Mouse (Mus musculus) spleen, adult 2 months (tissue): ENCODE results near the gene Thada. TPM values are rescaled to one million over a fixed set of nuclear protein-coding genes. Genes with fewer than 3 reads are reported as not detected.

ENCODE experiments used
- DNase-seq, 2 experiments: peaks; one replicate each; pipeline versions ENCODE4 v3.0.0 to v3.0.0-alpha.2; 2012 to 2021; ENCODE audit warnings: low spot score in 2 of 2, low read depth in 1 of 2
- H3K27ac ChIP-seq: fragments of 200-500 bp; 2 replicates; pipeline ENCODE4 v1.5.1; 2012; ENCODE audit warnings: low read length, inconsistent platforms; ENCODE audit not compliant: insufficient read depth
- H3K27me3 ChIP-seq: fragments of 200-500 bp; 2 replicates; pipeline ENCODE4 v1.6.1; 2012; ENCODE audit warnings: mild to moderate bottlenecking, moderate library complexity, low read length, inconsistent platforms; ENCODE audit not compliant: control insufficient read depth, insufficient read depth
- H3K36me3 ChIP-seq: fragments of 200-500 bp; 2 replicates; pipeline ENCODE4 v1.6.1; 2012; ENCODE audit warnings: mild to moderate bottlenecking, low read length, inconsistent platforms; ENCODE audit not compliant: control insufficient read depth, insufficient read depth
- H3K4me1 ChIP-seq: fragments of 200-500 bp; 2 replicates; pipeline ENCODE4 v1.6.1; 2011; ENCODE audit warnings: inconsistent platforms; ENCODE audit not compliant: control insufficient read depth, insufficient read depth, insufficient read length
- H3K4me3 ChIP-seq: fragments of 200-500 bp; 2 replicates; pipeline ENCODE4 v1.5.1; 2011; ENCODE audit warnings: mild to moderate bottlenecking, inconsistent platforms; ENCODE audit not compliant: insufficient read depth, insufficient read length; ENCODE audit errors: extremely low read depth
- CTCF ChIP-seq: fragments of 200-500 bp; IDR thresholded peaks from 2 replicates; pipeline ENCODE4 v1.5.1; 2011; ENCODE audit warnings: mild to moderate bottlenecking, inconsistent platforms; ENCODE audit not compliant: insufficient read depth, insufficient read length, insufficient replicate concordance; ENCODE audit errors: extremely low read depth
- POLR2A ChIP-seq: fragments of 200-500 bp; IDR thresholded peaks from 2 replicates; pipeline ENCODE4 v1.6.1; 2011; ENCODE audit warnings: low read depth, low read length, inconsistent platforms
- WGBS: fragments of 180-500 bp; shearing (Covaris S2); methylation state at CpG from one replicate; pipeline ENCODE4 v1.1.7; 2018; 5-methylcytosine and 5-hydroxymethylcytosine counted together
- polyA plus RNA-seq: library from polyadenylated mRNA; depleted of rRNA; stranded (reverse); fragments of >200 nt; gene quantifications from 2 replicates; pipeline ENCODE4 v1.2.3, GENCODE M21; 2012

Gene Thada
- polyA plus RNA-seq, 1 experiment = 17.2 TPM

- TF ChIP-seq CTCF = no peak
- no peak for TF ChIP-seq POLR2A
- H3K4me1 ChIP-seq = no peaks in the 10 kb centered on the region
- no peak for DNase-seq
- 91% methylated on average over 5 of the region's 5 CpGs for WGBS
- H3K27me3 ChIP-seq = no peaks in the 10 kb centered on the region
- H3K4me3 ChIP-seq = no peak overlapping the region
- no peaks in the 10 kb centered on the region; the same call in 1 of the 2 replicates for H3K36me3 ChIP-seq
- H3K27ac ChIP-seq = 0 out of 2 replicates have a peak overlapping the region, but pooled peaks have one; percentile 35
These were observed 64.2 kb downstream of the Thada start for GRCm38 (mm10) chr17:84401796-84402195.

GRCm38 (mm10) chr17:84399431-84399830 lies 66.6 kb downstream of the Thada start:
- H3K36me3 ChIP-seq = peaks cover 8% of the 10 kb centered on the region; the same call in 1 of the 2 replicates
- no peak overlapping the region for H3K27ac ChIP-seq
- TF ChIP-seq POLR2A = no peak
- no peak for TF ChIP-seq CTCF
- no peaks in the 10 kb centered on the region for H3K4me1 ChIP-seq
- H3K4me3 ChIP-seq = no peak overlapping the region
- 95% methylated on average over 6 of the region's 6 CpGs for WGBS
- no peaks in the 10 kb centered on the region for H3K27me3 ChIP-seq
- no peak for DNase-seq

- peaks cover 12% of the 10 kb centered on the region for H3K36me3 ChIP-seq
- H3K27me3 ChIP-seq = no peaks in the 10 kb centered on the region
- 95% methylated on average over 2 of the region's 2 CpGs for WGBS
- DNase-seq = no peak
- H3K4me1 ChIP-seq = no peaks in the 10 kb centered on the region; the same call in 1 of the 2 replicates
- no peak overlapping the region for H3K27ac ChIP-seq
- H3K4me3 ChIP-seq = no peak overlapping the region
- no peak for TF ChIP-seq CTCF
These were observed 76.0 kb downstream of the Thada start for GRCm38 (mm10) chr17:84390026-84390425.

- WGBS = 92% methylated on average over 4 of the region's 4 CpGs
- Histone ChIP-seq H3K27ac (no peak overlapping the region), H3K4me1 (no peaks in the 10 kb centered on the region; the same call in 1 of the 2 replicates), H3K4me3 (no peak overlapping the region), H3K27me3 (no peaks in the 10 kb centered on the region), H3K36me3 (peaks cover 9% of the 10 kb centered on the region)
- DNase-seq = no peak
- TF ChIP-seq CTCF (no peak), POLR2A (no peak)
These were observed 79.8 kb downstream of the Thada start for GRCm38 (mm10) chr17:84386176-84386575.

GRCm38 (mm10) chr17:84385696-84386095 lies 80.3 kb downstream of the Thada start:
- 84% methylated on average over 6 of the region's 6 CpGs for WGBS
- no peaks in the 10 kb centered on the region for H3K4me1 ChIP-seq

GRCm38 (mm10) chr17:84384661-84385060 lies 81.3 kb downstream of the Thada start:
- Histone ChIP-seq H3K27ac (no peak overlapping the region), H3K4me1 (no peaks in the 10 kb centered on the region), H3K27me3 (no peaks in the 10 kb centered on the region), H3K4me3 (no peak overlapping the region), H3K36me3 (peaks cover 11% of the 10 kb centered on the region)
- no peak for DNase-seq
- TF ChIP-seq CTCF (no peak), POLR2A (no peak)

More at GRCm38 (mm10) chr17:84385696-84386095, 80.3 kb downstream of the Thada start:
- Histone ChIP-seq H3K36me3 (peaks cover 9% of the 10 kb centered on the region), H3K27ac (no peak overlapping the region), H3K27me3 (no peaks in the 10 kb centered on the region), H3K4me3 (no peak overlapping the region)
- no peak for TF ChIP-seq POLR2A
- no peak for TF ChIP-seq CTCF
- DNase-seq = peak in 1 of 2 experiments; percentile 15

- Histone ChIP-seq H3K27me3 (no peaks in the 10 kb centered on the region), H3K36me3 (peaks cover 7% of the 10 kb centered on the region), H3K27ac (no peak overlapping the region), H3K4me1 (no peaks in the 10 kb centered on the region), H3K4me3 (no peak overlapping the region)
- DNase-seq = no peak
- no peak for TF ChIP-seq POLR2A
- TF ChIP-seq CTCF = no peak
- WGBS = 91% methylated on average over 9 of the region's 9 CpGs
These were observed 85.7 kb downstream of the Thada start for GRCm38 (mm10) chr17:84380340-84380739.
